Mouse (Mus musculus) right cerebral cortex, postnatal 25 days (tissue): ENCODE measurements at regions not wholly inside any gene's neighbourhood (a gene's known extent, or its start where the extent isn't known, plus 50 kb on each side); places are given as distances from the start of the nearest gene placed in this dataset.
A peak's percentile ranks its signal among the peaks of the same experiment; 100 is the strongest.
"Not testable (repeated sequence)": the region's sequence is repeated elsewhere in the genome, so short reads cannot be mapped to it uniquely, and the experiment has no call there.

Experiments
- DNase-seq: peaks from one replicate; pipeline ENCODE4 v3.0.0; 2022

- not testable (repeated sequence) for DNase-seq
Observed at GRCm38 (mm10) chr8:19976461-19976860, 73.3 kb downstream of the Gm31371 start.

DNA sequence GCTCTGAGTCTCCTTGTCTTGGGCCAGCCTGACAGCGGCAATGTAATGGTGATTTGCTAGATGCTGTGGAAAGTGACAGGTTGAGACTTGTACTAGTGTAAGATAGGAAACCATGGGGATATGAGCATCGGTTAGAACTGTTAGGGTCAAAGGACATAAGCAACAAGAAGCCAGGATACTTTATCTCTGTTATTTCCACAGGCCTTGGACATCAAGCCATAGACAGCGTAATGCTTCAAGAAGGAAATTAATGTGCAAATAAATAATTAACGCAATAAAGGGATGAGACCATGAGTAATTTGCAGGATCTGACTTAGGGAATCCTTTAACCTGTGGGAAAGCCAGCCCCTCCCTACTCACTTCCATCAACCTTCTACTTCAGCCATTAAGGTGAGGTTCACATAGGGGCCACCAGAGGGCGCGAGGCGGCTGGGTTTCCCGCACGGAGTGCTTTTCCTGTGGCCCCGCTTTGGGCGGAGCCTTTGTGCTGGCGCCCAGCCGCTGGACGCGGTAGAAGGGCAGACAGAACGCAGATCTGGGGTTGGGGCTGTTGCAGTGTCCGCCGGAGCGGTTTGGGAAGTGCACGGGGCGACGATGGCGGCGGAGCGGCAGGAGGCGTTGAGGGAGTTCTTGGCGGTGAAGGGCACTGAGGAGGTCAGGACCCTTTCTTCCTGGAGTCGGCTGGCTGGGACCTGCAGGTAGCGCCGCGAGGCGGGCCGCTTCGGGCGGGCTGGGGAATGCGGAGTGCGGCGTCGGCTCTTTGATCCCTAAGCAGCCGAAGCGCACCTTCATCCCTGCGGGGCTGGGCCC is 76.5 kb downstream of the Gm31371 start:
- DNase-seq, result peak; percentile 24

GRCm38 (mm10) chr8:19980346-19980726 is 77.1 kb downstream of the Gm31371 start:
- not testable (repeated sequence) for DNase-seq

DNA sequence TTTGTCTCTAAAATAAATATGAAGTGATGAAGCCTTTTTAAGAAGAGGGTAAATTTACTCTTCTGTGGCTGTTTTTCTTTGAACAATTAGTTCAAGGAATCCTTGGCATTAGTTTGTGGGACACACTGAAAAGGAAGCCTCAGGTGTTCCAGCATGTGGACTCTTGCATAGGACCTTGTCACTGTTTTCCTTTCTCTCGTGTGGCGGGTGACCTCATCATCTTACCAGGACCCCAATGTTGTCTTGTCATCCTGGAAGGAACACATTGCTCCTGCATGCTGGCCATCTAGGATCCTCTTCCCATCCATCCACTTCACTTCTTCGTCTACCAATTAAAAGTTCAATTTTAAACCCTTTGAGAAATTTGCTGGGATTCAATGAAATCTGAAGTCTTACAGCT is 104.9 kb downstream of the Gm31371 start:
- DNase-seq, result peak; percentile 21

GRCm38 (mm10) chr8:20010947-20011346 is 107.8 kb downstream of the Gm31371 start:
- not testable (repeated sequence) for DNase-seq

- DNase-seq, result not testable (repeated sequence)
Observed at GRCm38 (mm10) chr8:20013278-20013677, 110.1 kb downstream of the Gm31371 start.

- not testable (repeated sequence) for DNase-seq
Observed at GRCm38 (mm10) chr8:20014451-20015130, 111.4 kb downstream of the Gm31371 start.

GRCm38 (mm10) chr8:20015411-20016081 is 112.4 kb downstream of the Gm31371 start:
- DNase-seq, result not testable (repeated sequence)

DNA sequence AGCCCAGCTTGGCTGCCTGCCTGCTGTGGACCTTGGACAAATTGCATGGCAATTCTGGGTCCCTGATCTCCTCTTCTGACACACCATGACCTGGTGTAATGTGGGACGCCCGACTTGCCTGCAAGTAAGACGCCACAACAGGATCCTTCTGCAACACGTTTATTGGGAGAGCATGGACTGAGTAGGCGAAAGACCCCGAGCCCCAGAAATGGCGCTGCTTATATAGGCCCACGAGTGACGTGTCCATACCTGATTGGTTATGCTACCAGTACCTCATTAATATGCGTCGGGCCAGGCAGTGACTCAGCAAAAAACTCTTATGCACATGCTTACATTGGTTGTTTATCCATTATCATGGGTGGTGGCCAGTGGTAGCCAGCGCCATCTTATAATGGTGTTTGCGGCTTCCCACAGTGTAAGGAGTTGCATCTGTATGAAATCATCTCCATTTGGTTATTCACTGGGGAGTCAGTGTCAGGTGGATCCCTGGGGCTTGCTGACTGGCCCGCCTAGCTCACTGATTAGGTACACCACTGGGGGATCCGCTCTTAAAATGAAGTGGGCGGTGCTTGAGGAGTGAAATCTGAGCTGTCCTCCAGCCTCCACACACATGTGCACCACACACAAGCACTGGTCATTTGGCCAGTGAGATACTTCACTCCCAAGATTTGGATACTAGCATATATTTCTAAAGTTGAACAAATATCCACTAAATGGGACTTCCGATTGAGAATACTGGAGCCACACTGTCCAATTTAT is 113.1 kb downstream of the Gm31371 start:
- peak; percentile 36 for DNase-seq

DNA sequence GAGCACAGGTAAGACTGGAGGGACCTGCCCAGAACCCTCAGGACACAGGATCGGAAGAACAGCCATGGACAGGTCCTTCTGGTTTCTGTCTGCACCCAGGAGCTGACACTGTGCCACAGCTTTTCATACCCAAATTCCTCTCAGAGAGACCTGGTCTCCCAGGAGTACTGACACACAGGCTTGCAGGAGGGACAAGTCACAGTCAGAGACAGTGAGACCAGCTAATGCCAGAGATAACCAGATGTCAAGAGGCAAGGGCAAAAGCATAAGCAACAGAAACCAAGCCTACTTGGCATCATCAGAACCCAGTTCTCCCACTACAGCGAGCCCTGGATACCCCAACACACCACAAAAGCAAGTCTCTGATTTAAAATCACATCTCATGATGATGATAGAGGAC is 122.3 kb downstream of the Gm31371 start:
- DNase-seq, result not testable (repeated sequence)

DNA sequence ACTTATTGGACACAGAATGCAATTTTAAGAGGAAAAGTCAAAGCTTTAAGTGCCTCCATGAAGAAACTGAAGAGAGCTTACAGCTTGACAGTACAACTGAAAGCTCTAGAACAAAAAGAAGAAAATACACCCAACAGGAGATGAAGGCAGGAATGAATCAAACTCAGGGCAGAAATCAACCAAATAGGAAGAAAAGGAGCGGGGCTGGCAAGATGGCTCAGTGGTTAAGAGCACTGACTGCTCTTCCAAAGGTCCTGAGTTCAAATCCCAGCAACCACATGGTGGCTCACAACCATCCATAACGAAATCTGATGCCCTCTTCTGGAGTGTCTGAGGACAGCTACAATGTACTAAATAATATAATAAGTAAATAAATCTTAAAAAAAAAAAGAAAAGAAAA is 124.8 kb downstream of the Gm31371 start:
- not testable (repeated sequence) for DNase-seq

DNA sequence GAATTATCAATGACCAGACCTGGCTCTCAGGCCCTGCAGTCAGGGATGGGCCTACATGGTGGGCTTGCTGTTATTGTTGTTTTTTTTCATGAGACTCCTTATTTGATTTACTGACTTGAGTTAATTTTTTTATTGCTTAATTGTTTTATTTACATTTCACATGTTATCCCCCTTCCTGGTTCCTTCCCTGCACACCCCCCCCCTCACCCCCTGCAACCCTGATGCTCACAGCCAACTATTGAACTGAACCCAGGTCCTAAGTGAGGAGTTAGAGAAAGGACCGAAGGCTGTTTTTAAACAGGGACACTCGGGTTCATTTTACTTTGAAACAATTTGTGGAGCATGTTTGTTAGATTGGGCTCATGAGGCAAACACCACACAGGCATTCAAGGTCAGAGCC is 126.9 kb downstream of the Gm31371 start:
- DNase-seq, result not testable (repeated sequence)

DNA sequence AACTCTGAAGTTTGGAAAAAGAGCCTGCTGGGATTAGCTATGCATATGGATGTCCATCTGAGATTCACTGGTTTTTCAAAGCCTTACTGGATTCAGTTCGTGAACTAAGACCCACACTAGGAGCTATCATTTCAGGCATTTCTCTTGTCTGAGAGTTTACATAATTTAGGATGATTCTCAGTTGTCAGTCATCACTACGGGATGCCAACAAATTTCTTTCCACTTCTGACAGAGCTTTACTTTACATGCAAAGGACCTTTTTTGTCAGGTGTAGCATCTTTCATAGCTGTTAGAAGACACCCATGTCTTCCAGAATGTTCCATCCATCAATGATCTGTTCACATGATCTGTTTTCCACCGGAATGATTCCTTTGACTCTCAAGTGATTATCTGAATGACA is 154.4 kb downstream of the Gm31371 start:
- DNase-seq, result peak; percentile 3

- DNase-seq, result not testable (repeated sequence)
Observed at GRCm38 (mm10) chr8:20098121-20098520, 194.9 kb downstream of the Gm31371 start.

- DNase-seq, result not testable (repeated sequence)
Observed at GRCm38 (mm10) chr8:20100241-20100640, 197.0 kb downstream of the Gm31371 start.

GRCm38 (mm10) chr8:20102374-20102773 is 199.2 kb downstream of the Gm31371 start:
- not testable (repeated sequence) for DNase-seq

DNA sequence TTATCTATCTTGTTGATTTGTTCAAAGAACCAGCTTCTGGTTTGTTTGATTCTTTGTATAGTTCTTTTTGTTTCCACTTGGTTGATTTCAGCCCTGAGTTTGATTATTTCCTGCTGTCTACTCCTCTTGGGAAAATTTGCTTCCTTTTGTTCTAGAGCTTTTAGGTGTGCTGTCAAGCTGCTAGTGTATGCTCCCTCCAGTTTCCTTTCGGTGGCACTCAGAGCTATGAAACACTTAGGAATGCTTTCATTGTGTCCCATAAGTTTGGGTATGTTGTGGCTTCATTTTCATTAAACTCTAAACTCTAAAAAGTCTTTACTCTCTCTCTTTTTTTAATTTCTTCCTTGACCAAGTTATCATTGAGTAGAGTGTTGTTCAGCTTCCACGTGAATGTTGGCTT is 204.0 kb downstream of the Gm31371 start:
- not testable (repeated sequence) for DNase-seq

- not testable (repeated sequence) for DNase-seq
Observed at GRCm38 (mm10) chr8:20116785-20117184, 213.6 kb downstream of the Gm31371 start.

GRCm38 (mm10) chr8:20119581-20119980 is 216.4 kb downstream of the Gm31371 start:
- DNase-seq, result not testable (repeated sequence)

DNA sequence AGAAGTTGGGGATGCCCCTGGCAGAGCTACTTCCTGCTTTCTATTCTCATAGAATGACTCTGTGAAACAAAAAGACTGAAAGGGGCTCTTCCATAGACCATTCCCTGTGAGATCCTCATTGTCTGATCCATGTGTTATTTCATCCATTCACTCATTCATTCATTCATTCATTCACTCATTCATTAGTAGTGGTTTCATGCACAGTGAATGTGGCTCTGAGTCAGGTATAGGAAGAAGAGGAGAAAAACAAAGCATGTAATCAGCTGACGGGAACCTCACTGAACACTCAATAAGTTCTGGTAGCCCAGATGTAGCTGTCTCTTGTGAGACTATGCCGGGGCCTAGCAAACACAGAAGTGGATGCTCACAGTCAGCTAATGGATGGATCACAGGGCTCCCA is 217.0 kb downstream of the Gm31371 start:
- not testable (repeated sequence) for DNase-seq

- not testable (repeated sequence) for DNase-seq
Observed at GRCm38 (mm10) chr8:20121391-20121909, 218.3 kb downstream of the Gm31371 start.
